Mouse (Mus musculus) myocyte (in vitro differentiated cells): Measurements from ENCODE around the gene Epb41l3. TPM values are rescaled to one million over a fixed set of nuclear protein-coding genes. Genes with fewer than 3 reads are reported as not detected.

Experiments used
- H3K27me3 ChIP-seq: one replicate; pipeline ENCODE4 v1.6.1; 2011; ENCODE audit not compliant: control insufficient read depth, insufficient read depth, insufficient read length
- H3K36me3 ChIP-seq: one replicate; pipeline ENCODE4 v1.6.1; 2011; ENCODE audit not compliant: control insufficient read depth, insufficient read depth
- H3K4me2 ChIP-seq: one replicate; pipeline ENCODE4 v1.6.1; 2011; ENCODE audit warnings: low read depth, control low read depth
- H3K4me3 ChIP-seq: one replicate; pipeline ENCODE4 v1.5.1; 2011; ENCODE audit warnings: mild to moderate bottlenecking, control low read depth, moderate library complexity
- H3K79me2 ChIP-seq: one replicate; pipeline ENCODE4 v1.6.1; 2011; ENCODE audit not compliant: control insufficient read depth, insufficient read depth
- H3ac ChIP-seq: one replicate; pipeline ENCODE4 v1.6.1; 2011; ENCODE audit not compliant: control insufficient read depth, insufficient read length
- CEBPB ChIP-seq: IDR thresholded peaks from 2 replicates; pipeline ENCODE4 v1.6.1; 2011; ENCODE audit warnings: mild to moderate bottlenecking, moderate library complexity; ENCODE audit not compliant: poor library complexity, insufficient read depth, severe bottlenecking
- E2F4 ChIP-seq: IDR thresholded peaks from one replicate; pipeline ENCODE4 v1.6.1; 2011; ENCODE audit warnings: mild to moderate bottlenecking, control low read depth, moderate library complexity; ENCODE audit not compliant: insufficient read depth
- MAX ChIP-seq: IDR thresholded peaks from one replicate; pipeline ENCODE4 v1.6.1; 2011; ENCODE audit warnings: low read depth, mild to moderate bottlenecking, control low read depth
- MYOD1 ChIP-seq, 3 experiments: IDR thresholded peaks; one replicate each; pipeline ENCODE4 v1.6.1; 2011; ENCODE audit warnings: control low read depth in 2 of 3, low read depth in 2 of 3, mild to moderate bottlenecking in 2 of 3, moderate library complexity in 1 of 3; ENCODE audit not compliant: insufficient read length in 2 of 3, control insufficient read depth in 1 of 3
- MYOG ChIP-seq, 3 experiments: IDR thresholded peaks; one replicate each; pipeline ENCODE4 v1.6.1; 2011; ENCODE audit warnings: control low read depth in 2 of 3, low read depth in 2 of 3, mild to moderate bottlenecking in 2 of 3; ENCODE audit not compliant: insufficient read length in 2 of 3, control insufficient read depth in 1 of 3, insufficient read depth in 1 of 3
- POLR2A ChIP-seq: IDR thresholded peaks from one replicate; pipeline ENCODE4 v1.6.1; 2011; ENCODE audit warnings: low read depth, mild to moderate bottlenecking, control low read depth, moderate library complexity; ENCODE audit not compliant: insufficient read length
- POLR2AphosphoS2 ChIP-seq: IDR thresholded peaks from one replicate; pipeline ENCODE4 v1.6.1; 2011; ENCODE audit warnings: low read depth, control low read depth; ENCODE audit not compliant: insufficient read length
- REST ChIP-seq: IDR thresholded peaks from one replicate; pipeline ENCODE4 v1.6.1; 2011; ENCODE audit warnings: mild to moderate bottlenecking, control low read depth, moderate library complexity; ENCODE audit not compliant: insufficient read depth, insufficient read length
- SRF ChIP-seq: IDR thresholded peaks from one replicate; pipeline ENCODE4 v1.6.1; 2011; ENCODE audit warnings: low read depth; ENCODE audit not compliant: control insufficient read depth, insufficient read length
- TCF12 ChIP-seq: IDR thresholded peaks from one replicate; pipeline ENCODE4 v1.6.1; 2011; ENCODE audit warnings: mild to moderate bottlenecking, control low read depth; ENCODE audit not compliant: poor library complexity, insufficient read depth, severe bottlenecking
- TCF3 ChIP-seq: IDR thresholded peaks from one replicate; pipeline ENCODE4 v1.6.1; 2011; ENCODE audit warnings: low read depth, control low read depth; ENCODE audit not compliant: insufficient read length
- USF1 ChIP-seq: IDR thresholded peaks from one replicate; pipeline ENCODE4 v1.6.1; 2011; ENCODE audit warnings: low read depth, mild to moderate bottlenecking, control low read depth, moderate library complexity
- polyA plus RNA-seq: library from polyadenylated mRNA; unstranded; fragments of >200 nt; fragmentation: generic; extraction: Trizol; gene quantifications from one replicate; pipeline ENCODE4 v1.2.1, GENCODE M21; 2012; ENCODE audit warnings: missing spikeins

The Epb41l3 gene
- polyA plus RNA-seq: 19.5 TPM

- Histone ChIP-seq H3K4me3 (no peak within 1 kb of the TSS), H3K79me2 (no peaks in the 10 kb centered on the region), H3K36me3 (no peaks in the 10 kb centered on the region), H3K27me3 (peaks cover 29% of the 10 kb centered on the region), H3ac (no peak within 1 kb of the TSS), H3K4me2 (peak within 1 kb of the TSS; percentile 30)
- TF ChIP-seq POLR2A: no peak
- no peak for TF ChIP-seq CEBPB
- TF ChIP-seq TCF12: no peak
- no peak for TF ChIP-seq SRF
- no peak for TF ChIP-seq POLR2AphosphoS2
- TF ChIP-seq E2F4: no peak
- no peak for TF ChIP-seq MYOG (IDR thresholded peaks at IDR 0.05; ENCODE audit: control insufficient read depth in 1 of 3, insufficient read depth in 1 of 3, insufficient read length in 2 of 3, low read depth in 2 of 3)
- TF ChIP-seq MAX: no peak
- no peak for TF ChIP-seq USF1
- no peak for TF ChIP-seq TCF3
Measured at GRCm38 (mm10) chr17:69075501-69076237, at the start of gene Epb41l3. Gene Epb41l3, plus strand, starts transcription at chr17:69075683.

GRCm38 (mm10) chr17:69038760-69039675 is 36.5 kb upstream of the Epb41l3 start:
- Histone ChIP-seq H3K4me3 (no peak overlapping the region), H3K79me2 (no peaks in the 10 kb centered on the region), H3K36me3 (no peaks in the 10 kb centered on the region), H3ac (no peak overlapping the region), H3K27me3 (peaks cover 4% of the 10 kb centered on the region), H3K4me2 (no peak overlapping the region)
- TF ChIP-seq USF1: no peak
- TF ChIP-seq MYOG (IDR thresholded peaks at IDR 0.05; ENCODE audit: control insufficient read depth in 1 of 3, insufficient read depth in 1 of 3, insufficient read length in 2 of 3, low read depth in 2 of 3): no peak
- TF ChIP-seq SRF: no peak
- no peak for TF ChIP-seq E2F4

GRCm38 (mm10) chr17:69041516-69041915 is 34.0 kb upstream of the Epb41l3 start:
- Histone ChIP-seq H3K4me3 (no peak overlapping the region), H3K27me3 (no peaks in the 10 kb centered on the region), H3K36me3 (no peaks in the 10 kb centered on the region), H3ac (no peak overlapping the region), H3K79me2 (no peaks in the 10 kb centered on the region), H3K4me2 (no peak overlapping the region)
- no peak for TF ChIP-seq POLR2A
- no peak for TF ChIP-seq MYOG (IDR thresholded peaks at IDR 0.05; ENCODE audit: control insufficient read depth in 1 of 3, insufficient read depth in 1 of 3, insufficient read length in 2 of 3, low read depth in 2 of 3)
- TF ChIP-seq MYOD1 (IDR thresholded peaks at IDR 0.05; ENCODE audit: control insufficient read depth in 1 of 3, insufficient read length in 2 of 3, low read depth in 2 of 3): no peak
- no peak for TF ChIP-seq E2F4
- no peak for TF ChIP-seq CEBPB
- no peak for TF ChIP-seq SRF
- no peak for TF ChIP-seq USF1
- TF ChIP-seq REST: no peak
- TF ChIP-seq MAX: no peak
- TF ChIP-seq POLR2AphosphoS2: no peak
- TF ChIP-seq TCF12: no peak
- no peak for TF ChIP-seq TCF3

- no peaks in the 10 kb centered on the region for H3K79me2 ChIP-seq
- H3K4me2 ChIP-seq: no peak overlapping the region
- H3K36me3 ChIP-seq: no peaks in the 10 kb centered on the region
- no peak overlapping the region for H3K4me3 ChIP-seq
- H3ac ChIP-seq: no peak overlapping the region
- TF ChIP-seq REST: no peak
- no peak for TF ChIP-seq TCF12
- TF ChIP-seq TCF3: no peak
- no peak for TF ChIP-seq MAX
- no peak for TF ChIP-seq USF1
- no peak for TF ChIP-seq SRF
- no peak for TF ChIP-seq MYOG (IDR thresholded peaks at IDR 0.05; ENCODE audit: control insufficient read depth in 1 of 3, insufficient read depth in 1 of 3, insufficient read length in 2 of 3, low read depth in 2 of 3)
- TF ChIP-seq MYOD1 (IDR thresholded peaks at IDR 0.05; ENCODE audit: control insufficient read depth in 1 of 3, insufficient read length in 2 of 3, low read depth in 2 of 3): no peak
- H3K27me3 ChIP-seq: peaks cover 4% of the 10 kb centered on the region
Measured at GRCm38 (mm10) chr17:69048826-69049225, 26.7 kb upstream of the Epb41l3 start.

- Histone ChIP-seq H3K4me3 (no peak overlapping the region), H3K36me3 (no peaks in the 10 kb centered on the region), H3ac (no peak overlapping the region), H3K4me2 (no peak overlapping the region), H3K79me2 (no peaks in the 10 kb centered on the region), H3K27me3 (peaks cover 4% of the 10 kb centered on the region)
- TF ChIP-seq TCF3 (no peak), POLR2A (no peak), CEBPB (no peak), SRF (no peak), TCF12 (no peak), USF1 (no peak), MYOG (IDR thresholded peaks at IDR 0.05; ENCODE audit: control insufficient read depth in 1 of 3, insufficient read depth in 1 of 3, insufficient read length in 2 of 3, low read depth in 2 of 3) (no peak), MYOD1 (IDR thresholded peaks at IDR 0.05; ENCODE audit: control insufficient read depth in 1 of 3, insufficient read length in 2 of 3, low read depth in 2 of 3) (no peak)
Measured at GRCm38 (mm10) chr17:69054029-69054428, 21.5 kb upstream of the Epb41l3 start.
